Mouse (Mus musculus): ENCODE results near the gene Ddx21. TPM values are rescaled to one million over a fixed set of nuclear protein-coding genes. Genes with fewer than 3 reads are reported as not detected.

Ddx21 gene
- polyA plus RNA-seq (2015; fragmentation: Nextera tagmentation; extraction: Ambion mirVana): 11.0 and 13.4 TPM in 2 replicates

GRCm38 (mm10) chr10:62602177-62603040 lies at the start of gene Ddx21:
Ddx21 (minus strand) TSS chr10:62602281.
- Histone ChIP-seq H3K27me3 (ENCODE audit: control insufficient read depth, insufficient read depth, low read length) (no peaks in the 10 kb centered on the region), H3K4me2 (ENCODE audit: low read depth, low read length) (peak within 1 kb of the TSS; percentile 82), H3K36me3 (ENCODE audit: control insufficient read depth, insufficient read depth) (peaks cover 7% of the 10 kb centered on the region), H3K4me3 (ENCODE audit: low read length) (peak within 1 kb of the TSS; percentile 96), H3K27ac (ENCODE audit: low read length) (peak within 1 kb of the TSS; percentile 79), H3K4me1 (ENCODE audit: control insufficient read depth, insufficient read depth, low read length) (peaks cover 12% of the 10 kb centered on the region), H3K9me3 (replicated peaks; ENCODE audit: control insufficient read depth, low read length) (no peaks in the 10 kb centered on the region), H3K9ac (ENCODE audit: low read length) (peak within 1 kb of the TSS; percentile 85)
- WGBS: 5% methylated on average over 53 of the region's 53 CpGs
- peak; percentile 95 for ATAC-seq (replicated peaks; ENCODE audit: extremely low read depth, insufficient read depth, low FRiP score)

- Histone ChIP-seq H3K4me2 (ENCODE audit: low read depth, low read length) (peak within 1 kb of the TSS; percentile 77), H3K27me3 (ENCODE audit: control insufficient read depth, insufficient read depth, low read length) (no peaks in the 10 kb centered on the region), H3K9ac (ENCODE audit: low read length) (peak within 1 kb of the TSS; percentile 95), H3K4me1 (ENCODE audit: control insufficient read depth, insufficient read depth, low read length) (peaks cover 8% of the 10 kb centered on the region), H3K4me3 (ENCODE audit: low read length) (peak within 1 kb of the TSS; percentile 94), H3K9me3 (replicated peaks; ENCODE audit: control insufficient read depth, low read length) (no peaks in the 10 kb centered on the region), H3K27ac (ENCODE audit: low read length) (peak within 1 kb of the TSS; percentile 94), H3K36me3 (ENCODE audit: control insufficient read depth, insufficient read depth) (peaks cover 6% of the 10 kb centered on the region)
- peak; percentile 99 for ATAC-seq (replicated peaks; ENCODE audit: extremely low read depth, insufficient read depth, low FRiP score)
- WGBS: under 1% methylated on average over 89 of the region's 89 CpGs
Observed at GRCm38 (mm10) chr10:62650881-62651810, 49.1 kb upstream of the Ddx21 start, which contains the start of gene Ddx50. Ddx50 (minus strand) TSS chr10:62651218.

GRCm38 (mm10) chr10:62650358-62650782 lies 48.3 kb upstream of the Ddx21 start:
- peak overlapping the region; percentile 94 for H3K27ac ChIP-seq (ENCODE audit: low read length)
- H3K9ac ChIP-seq (ENCODE audit: low read length): peak overlapping the region; percentile 95
- H3K4me1 ChIP-seq (ENCODE audit: control insufficient read depth, insufficient read depth, low read length): peaks cover 8% of the 10 kb centered on the region
- H3K4me3 ChIP-seq (ENCODE audit: low read length): peak overlapping the region; percentile 94
- H3K27me3 ChIP-seq (ENCODE audit: control insufficient read depth, insufficient read depth, low read length): no peaks in the 10 kb centered on the region
- H3K4me2 ChIP-seq (ENCODE audit: low read depth, low read length): peak overlapping the region; percentile 71
- H3K9me3 ChIP-seq (replicated peaks; ENCODE audit: control insufficient read depth, low read length): no peaks in the 10 kb centered on the region
- no peak for ATAC-seq (replicated peaks; ENCODE audit: extremely low read depth, insufficient read depth, low FRiP score)
- under 1% methylated on average over 17 of the region's 17 CpGs for WGBS
- H3K36me3 ChIP-seq (ENCODE audit: control insufficient read depth, insufficient read depth): peaks cover 8% of the 10 kb centered on the region

GRCm38 (mm10) chr10:62604161-62604560 lies 2.1 kb upstream of the Ddx21 start:
- 72% methylated on average over 3 of the region's 3 CpGs for WGBS

GRCm38 (mm10) chr10:62603233-62604030 lies 1.4 kb upstream of the Ddx21 start:
- Histone ChIP-seq H3K4me3 (ENCODE audit: low read length) (no peak overlapping the region), H3K4me2 (ENCODE audit: low read depth, low read length) (no peak overlapping the region), H3K27me3 (ENCODE audit: control insufficient read depth, insufficient read depth, low read length) (no peaks in the 10 kb centered on the region)

More at GRCm38 (mm10) chr10:62604161-62604560, 2.1 kb upstream of the Ddx21 start:
- Histone ChIP-seq H3K27me3 (ENCODE audit: control insufficient read depth, insufficient read depth, low read length) (no peaks in the 10 kb centered on the region), H3K4me3 (ENCODE audit: low read length) (no peak overlapping the region), H3K4me2 (ENCODE audit: low read depth, low read length) (no peak overlapping the region), H3K36me3 (ENCODE audit: control insufficient read depth, insufficient read depth) (no peaks in the 10 kb centered on the region), H3K9me3 (replicated peaks; ENCODE audit: control insufficient read depth, low read length) (no peaks in the 10 kb centered on the region), H3K9ac (ENCODE audit: low read length) (no peak overlapping the region), H3K4me1 (ENCODE audit: control insufficient read depth, insufficient read depth, low read length) (peaks cover 12% of the 10 kb centered on the region), H3K27ac (ENCODE audit: low read length) (no peak overlapping the region)
- no peak for ATAC-seq (replicated peaks; ENCODE audit: extremely low read depth, insufficient read depth, low FRiP score)

GRCm38 (mm10) chr10:62601833-62602176 lies 276 bp downstream of the Ddx21 start:
- H3K4me3 ChIP-seq (ENCODE audit: low read length): peak overlapping the region; percentile 96
- H3K4me1 ChIP-seq (ENCODE audit: control insufficient read depth, insufficient read depth, low read length): peaks cover 12% of the 10 kb centered on the region
- H3K27me3 ChIP-seq (ENCODE audit: control insufficient read depth, insufficient read depth, low read length): no peaks in the 10 kb centered on the region
- WGBS: under 1% methylated on average over 23 of the region's 23 CpGs
- no peaks in the 10 kb centered on the region for H3K9me3 ChIP-seq (replicated peaks; ENCODE audit: control insufficient read depth, low read length)
- H3K9ac ChIP-seq (ENCODE audit: low read length): peak overlapping the region; percentile 85
- ATAC-seq (replicated peaks; ENCODE audit: extremely low read depth, insufficient read depth, low FRiP score): peak; percentile 66; the same call in 1 of the 2 replicates
- peak overlapping the region; percentile 79 for H3K27ac ChIP-seq (ENCODE audit: low read length)
- H3K4me2 ChIP-seq (ENCODE audit: low read depth, low read length): peak overlapping the region; percentile 82
- peaks cover 11% of the 10 kb centered on the region for H3K36me3 ChIP-seq (ENCODE audit: control insufficient read depth, insufficient read depth)

More at GRCm38 (mm10) chr10:62603233-62604030, 1.4 kb upstream of the Ddx21 start:
- Histone ChIP-seq H3K9me3 (replicated peaks; ENCODE audit: control insufficient read depth, low read length) (no peaks in the 10 kb centered on the region), H3K9ac (ENCODE audit: low read length) (no peak overlapping the region), H3K4me1 (ENCODE audit: control insufficient read depth, insufficient read depth, low read length) (peaks cover 12% of the 10 kb centered on the region), H3K27ac (ENCODE audit: low read length) (no peak overlapping the region), H3K36me3 (ENCODE audit: control insufficient read depth, insufficient read depth) (no peaks in the 10 kb centered on the region)
- WGBS: 86% methylated on average over 12 of the region's 12 CpGs
- ATAC-seq (replicated peaks; ENCODE audit: extremely low read depth, insufficient read depth, low FRiP score): no peak

- WGBS: 9% methylated on average over 20 of the region's 20 CpGs
- Histone ChIP-seq H3K4me3 (ENCODE audit: low read length) (peak overlapping the region; percentile 96), H3K9me3 (replicated peaks; ENCODE audit: control insufficient read depth, low read length) (no peaks in the 10 kb centered on the region), H3K4me1 (ENCODE audit: control insufficient read depth, insufficient read depth, low read length) (peaks cover 12% of the 10 kb centered on the region), H3K4me2 (ENCODE audit: low read depth, low read length) (peak overlapping the region; percentile 82), H3K36me3 (ENCODE audit: control insufficient read depth, insufficient read depth) (peaks cover 11% of the 10 kb centered on the region), H3K27ac (ENCODE audit: low read length) (no peak overlapping the region), H3K27me3 (ENCODE audit: control insufficient read depth, insufficient read depth, low read length) (no peaks in the 10 kb centered on the region), H3K9ac (ENCODE audit: low read length) (peak overlapping the region; percentile 85)
- no peak for ATAC-seq (replicated peaks; ENCODE audit: extremely low read depth, insufficient read depth, low FRiP score)
Observed at GRCm38 (mm10) chr10:62601053-62601791, 859 bp downstream of the Ddx21 start.

- Histone ChIP-seq H3K4me1 (ENCODE audit: control insufficient read depth, insufficient read depth, low read length) (peaks cover 12% of the 10 kb centered on the region), H3K27ac (ENCODE audit: low read length) (no peak overlapping the region), H3K4me3 (ENCODE audit: low read length) (no peak overlapping the region), H3K36me3 (ENCODE audit: control insufficient read depth, insufficient read depth) (peaks cover 11% of the 10 kb centered on the region), H3K9ac (ENCODE audit: low read length) (no peak overlapping the region), H3K27me3 (ENCODE audit: control insufficient read depth, insufficient read depth, low read length) (no peaks in the 10 kb centered on the region), H3K9me3 (replicated peaks; ENCODE audit: control insufficient read depth, low read length) (no peaks in the 10 kb centered on the region), H3K4me2 (ENCODE audit: low read depth, low read length) (no peak overlapping the region)
- WGBS: 78% methylated on average over 6 of the region's 6 CpGs
- no peak for ATAC-seq (replicated peaks; ENCODE audit: extremely low read depth, insufficient read depth, low FRiP score)
Observed at GRCm38 (mm10) chr10:62600056-62600455, 2.0 kb downstream of the Ddx21 start.

Data from heart, embryonic 16.5 days (tissue).